Mouse (Mus musculus) intestine, embryonic 16.5 days (tissue): ENCODE measurements around the gene Dusp8. TPM values are rescaled to one million over a fixed set of nuclear protein-coding genes. Genes with fewer than 3 reads are reported as not detected.

Source experiments
- ATAC-seq: fragments of 200-750 bp; cut with Nextera tagmentation; 2 replicates; pipeline ENCODE4 v1.8.0; 2017; ENCODE audit warnings: moderate TSS enrichment, moderate library complexity
- H3K27ac ChIP-seq: fragments of 300-500 bp; sonication (generic); 2 replicates; pipeline ENCODE4 v1.5.1; 2014; ENCODE audit warnings: mild to moderate bottlenecking, low read length
- H3K27me3 ChIP-seq: fragments of 300-500 bp; sonication (generic); replicated peaks from 2 replicates; pipeline ENCODE4 v1.6.1; 2014; ENCODE audit warnings: low read length, control low read depth, mixed read lengths; ENCODE audit not compliant: control insufficient read depth, insufficient read depth
- H3K36me3 ChIP-seq: fragments of 300-500 bp; sonication (generic); 2 replicates; pipeline ENCODE4 v1.6.1; 2014; ENCODE audit warnings: low read length, control low read depth; ENCODE audit not compliant: control insufficient read depth, insufficient read depth
- H3K4me1 ChIP-seq: fragments of 300-500 bp; sonication (generic); 2 replicates; pipeline ENCODE4 v1.6.1; 2014; ENCODE audit warnings: low read length, control low read depth, mixed read lengths; ENCODE audit not compliant: control insufficient read depth, insufficient read depth
- H3K4me2 ChIP-seq: fragments of 300-500 bp; sonication (generic); 2 replicates; pipeline ENCODE4 v1.6.1; 2014; ENCODE audit warnings: low read depth, low read length, control low read depth
- H3K4me3 ChIP-seq: fragments of 300-500 bp; sonication (generic); 2 replicates; pipeline ENCODE4 v1.5.1; 2014; ENCODE audit warnings: mild to moderate bottlenecking, low read length
- H3K9ac ChIP-seq: fragments of 300-500 bp; sonication (generic); 2 replicates; pipeline ENCODE4 v1.6.1; 2014; ENCODE audit warnings: low read depth, low read length
- H3K9me3 ChIP-seq: fragments of 300-500 bp; sonication (generic); 2 replicates; pipeline ENCODE4 v1.6.1; 2016; ENCODE audit warnings: low read length, control low read depth; ENCODE audit not compliant: control insufficient read depth
- WGBS: fragments of 180-500 bp; shearing (Covaris S2); extraction: QIAGEN DNeasy Blood & Tissue Kit; methylation state at CpG from one replicate; pipeline ENCODE4 v1.1.7; 2014; 5-methylcytosine and 5-hydroxymethylcytosine counted together
- polyA plus RNA-seq: library from polyadenylated mRNA; unstranded; fragments of >200 nt; fragmentation: Nextera tagmentation; extraction: Ambion mirVana; gene quantifications from 2 replicates; pipeline ENCODE4 v1.2.1, GENCODE M21; 2015

The Dusp8 gene
- polyA plus RNA-seq, 1 experiment from 2014 or later: 5.6 TPM

GRCm38 (mm10) chr7:142087069-142087652 lies 8.5 kb downstream of the Dusp8 start:
- H3K9ac ChIP-seq: no peak overlapping the region
- H3K4me3 ChIP-seq: no peak overlapping the region
- peaks cover 17% of the 10 kb centered on the region for H3K4me1 ChIP-seq
- no peak overlapping the region for H3K27ac ChIP-seq
- peaks cover 3% of the 10 kb centered on the region; the same call in 1 of the 2 replicates for H3K36me3 ChIP-seq
- ATAC-seq: peak; percentile 59; the same call in 1 of the 2 replicates
- peaks cover 13% of the 10 kb centered on the region for H3K27me3 ChIP-seq
- WGBS: 93% methylated on average over 1 of the region's 1 CpGs
- no peak overlapping the region for H3K4me2 ChIP-seq
- H3K9me3 ChIP-seq: no peaks in the 10 kb centered on the region

DNA sequence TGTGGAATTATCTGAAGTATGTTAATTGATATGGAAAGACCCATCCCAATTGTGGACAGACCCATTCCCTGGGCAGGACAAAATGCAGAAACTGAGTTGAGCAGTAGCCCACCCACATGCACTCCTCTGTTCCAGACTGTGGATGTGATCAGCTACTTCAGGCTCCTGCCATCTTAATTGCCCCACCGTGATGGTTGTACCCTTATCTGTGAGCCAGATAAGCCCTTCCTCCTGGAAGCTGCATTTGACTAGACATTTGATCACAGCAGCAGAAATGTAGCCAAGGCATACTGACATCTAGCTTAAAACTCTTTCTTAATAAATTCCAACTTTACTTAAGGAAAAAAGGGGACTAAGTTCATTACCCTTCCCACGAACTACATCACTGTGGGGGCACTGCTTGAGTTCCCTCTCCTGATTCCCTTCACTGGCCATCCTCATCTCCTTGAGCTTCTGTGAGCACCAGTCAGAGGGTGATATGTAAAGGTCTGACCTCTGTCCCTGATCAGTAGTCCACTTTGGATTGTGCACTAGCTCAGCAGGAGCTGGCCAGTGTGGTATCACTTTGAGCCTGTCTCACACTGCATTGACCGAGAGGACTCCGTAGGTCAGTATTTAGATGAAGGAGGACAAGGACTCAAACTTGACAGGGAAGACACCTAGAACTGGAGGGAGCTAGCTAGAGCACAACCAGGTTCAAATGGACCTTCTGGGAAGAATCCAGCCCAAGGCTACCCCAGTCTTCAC lies 9.3 kb downstream of the Dusp8 start:
- Histone ChIP-seq H3K9ac (no peak overlapping the region), H3K36me3 (peaks cover 3% of the 10 kb centered on the region; the same call in 1 of the 2 replicates), H3K4me1 (peaks cover 22% of the 10 kb centered on the region), H3K9me3 (no peaks in the 10 kb centered on the region), H3K27me3 (peaks cover 16% of the 10 kb centered on the region), H3K27ac (no peak overlapping the region), H3K4me3 (no peak overlapping the region), H3K4me2 (no peak overlapping the region)
- 72% methylated on average over 4 of the region's 4 CpGs for WGBS
- no peak for ATAC-seq

DNA sequence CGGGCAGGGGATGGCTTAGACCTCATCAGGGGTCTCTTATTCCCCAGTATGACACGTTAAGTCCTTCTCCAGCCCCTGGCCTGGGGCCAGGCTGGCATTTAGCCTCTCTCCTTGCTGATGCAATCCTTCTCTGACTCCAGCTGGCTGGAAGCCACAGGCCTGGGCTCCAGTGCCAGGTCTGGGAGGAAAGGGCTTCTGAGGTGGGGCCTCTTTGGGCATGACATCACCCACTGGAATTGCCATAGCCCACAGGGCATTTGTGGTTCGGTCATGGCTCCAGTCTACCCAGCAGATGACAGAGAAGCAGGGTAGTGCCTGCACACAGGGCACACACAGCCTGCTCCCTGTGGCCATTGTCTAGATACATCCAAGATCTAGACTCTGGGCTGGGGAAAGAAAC lies 10.8 kb downstream of the Dusp8 start:
- Histone ChIP-seq H3K9ac (no peak overlapping the region), H3K4me3 (no peak overlapping the region), H3K27me3 (peaks cover 20% of the 10 kb centered on the region), H3K9me3 (no peaks in the 10 kb centered on the region), H3K27ac (no peak overlapping the region), H3K4me2 (no peak overlapping the region), H3K4me1 (peaks cover 22% of the 10 kb centered on the region), H3K36me3 (peaks cover 3% of the 10 kb centered on the region; the same call in 1 of the 2 replicates)
- 0 out of 2 replicates have a peak, but pooled peaks have one; percentile 3 for ATAC-seq
- 62% methylated on average over 3 of the region's 3 CpGs for WGBS

GRCm38 (mm10) chr7:142084395-142084794 lies 11.2 kb downstream of the Dusp8 start:
- Histone ChIP-seq H3K4me1 (peaks cover 22% of the 10 kb centered on the region), H3K4me2 (no peak overlapping the region), H3K27me3 (peaks cover 20% of the 10 kb centered on the region), H3K9me3 (no peaks in the 10 kb centered on the region), H3K9ac (0 out of 2 replicates have a peak overlapping the region, but pooled peaks have one; percentile 10), H3K27ac (0 out of 2 replicates have a peak overlapping the region, but pooled peaks have one; percentile 22), H3K4me3 (no peak overlapping the region), H3K36me3 (peaks cover 3% of the 10 kb centered on the region; the same call in 1 of the 2 replicates)
- whole genome bisulfite sequencing: 44% methylated on average over 5 of the region's 5 CpGs
- ATAC-seq: peak; percentile 34; the same call in 1 of the 2 replicates

- Histone ChIP-seq H3K4me2 (no peak overlapping the region), H3K9ac (no peak overlapping the region), H3K4me3 (no peak overlapping the region), H3K27me3 (peaks cover 20% of the 10 kb centered on the region), H3K9me3 (no peaks in the 10 kb centered on the region), H3K4me1 (peaks cover 17% of the 10 kb centered on the region), H3K27ac (0 out of 2 replicates have a peak overlapping the region, but pooled peaks have one; percentile 22), H3K36me3 (peaks cover 3% of the 10 kb centered on the region; the same call in 1 of the 2 replicates)
- peak; percentile 58; the same call in 1 of the 2 replicates for ATAC-seq
- WGBS: 31% methylated on average over 12 of the region's 12 CpGs
Measured at GRCm38 (mm10) chr7:142083588-142084317, 11.9 kb downstream of the Dusp8 start.

- Histone ChIP-seq H3K9me3 (no peaks in the 10 kb centered on the region), H3K36me3 (peaks cover 3% of the 10 kb centered on the region; the same call in 1 of the 2 replicates), H3K27ac (no peak overlapping the region), H3K4me3 (no peak overlapping the region), H3K9ac (no peak overlapping the region), H3K27me3 (peaks cover 20% of the 10 kb centered on the region), H3K4me1 (peaks cover 14% of the 10 kb centered on the region), H3K4me2 (no peak overlapping the region)
- no peak for ATAC-seq
- 61% methylated on average over 16 of the region's 16 CpGs for WGBS
Measured at GRCm38 (mm10) chr7:142082607-142083006, 13.0 kb downstream of the Dusp8 start.

- WGBS: 27% methylated on average over 38 of the region's 38 CpGs
- Histone ChIP-seq H3K36me3 (peaks cover 3% of the 10 kb centered on the region; the same call in 1 of the 2 replicates), H3K9ac (0 out of 2 replicates have a peak overlapping the region, but pooled peaks have one; percentile 43), H3K4me1 (peaks cover 14% of the 10 kb centered on the region), H3K27ac (no peak overlapping the region), H3K4me2 (no peak overlapping the region), H3K27me3 (peaks cover 20% of the 10 kb centered on the region), H3K4me3 (no peak overlapping the region), H3K9me3 (no peaks in the 10 kb centered on the region)
- ATAC-seq: no peak
Measured at GRCm38 (mm10) chr7:142082179-142082578, 13.5 kb downstream of the Dusp8 start.

DNA sequence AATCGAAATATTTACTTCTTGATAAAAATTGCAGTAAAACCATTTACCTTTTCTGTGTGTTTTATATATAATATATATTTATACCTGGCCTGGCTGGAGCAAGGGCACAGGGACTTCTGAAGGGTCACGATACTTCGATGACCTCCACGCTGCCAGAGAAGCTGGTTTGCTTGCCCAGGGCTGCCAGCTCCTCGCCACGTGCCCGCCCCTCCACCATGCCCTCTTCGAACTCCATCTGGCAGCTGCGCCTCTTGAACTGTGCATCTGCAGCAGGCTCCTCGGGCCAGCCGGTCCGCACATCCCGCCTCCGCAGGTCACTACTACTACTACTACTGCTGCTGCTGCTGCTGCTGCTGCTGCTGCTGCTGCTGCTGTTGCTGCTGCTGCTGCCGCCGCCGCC lies 13.9 kb downstream of the Dusp8 start:
- ATAC-seq: no peak
- Histone ChIP-seq H3K27me3 (peaks cover 20% of the 10 kb centered on the region), H3K9me3 (no peaks in the 10 kb centered on the region), H3K4me2 (no peak overlapping the region), H3K27ac (no peak overlapping the region), H3K4me1 (peaks cover 14% of the 10 kb centered on the region), H3K4me3 (no peak overlapping the region), H3K36me3 (peaks cover 3% of the 10 kb centered on the region; the same call in 1 of the 2 replicates), H3K9ac (no peak overlapping the region)
- 37% methylated on average over 17 of the region's 17 CpGs for WGBS

- Histone ChIP-seq H3K4me3 (no peak overlapping the region), H3K4me1 (peaks cover 14% of the 10 kb centered on the region), H3K9ac (no peak overlapping the region), H3K9me3 (no peaks in the 10 kb centered on the region), H3K27me3 (peaks cover 20% of the 10 kb centered on the region), H3K4me2 (no peak overlapping the region), H3K36me3 (peaks cover 3% of the 10 kb centered on the region; the same call in 1 of the 2 replicates), H3K27ac (no peak overlapping the region)
- 48% methylated on average over 2 of the region's 2 CpGs for WGBS
- no peak for ATAC-seq
Measured at GRCm38 (mm10) chr7:142080876-142081275, 14.8 kb downstream of the Dusp8 start.
